Mouse (Mus musculus): ENCODE data around the gene Mrnip. TPM values are rescaled to one million over a fixed set of nuclear protein-coding genes. Genes with fewer than 3 reads are reported as not detected.

The Mrnip gene
- polyA plus RNA-seq, 1 experiment from 2014 or later, result 24.9 TPM

GRCm38 (mm10) chr11:50225611-50226378 lies 51.6 kb downstream of the Mrnip start:
- 3% methylated on average over 34 of the region's 34 CpGs for WGBS
- DNase-seq (ENCODE audit: low spot score) (peak; percentile 45), ATAC-seq (replicated peaks; ENCODE audit: insufficient number of reproducible peaks, low FRiP score, low TSS enrichment, low read depth) (peak; percentile 16; the same call in 1 of the 2 replicates)
- Histone ChIP-seq H3K27me3 (ENCODE audit: control insufficient read depth, insufficient read depth, low read length) (no peaks in the 10 kb centered on the region), H3K27ac (replicated peaks; ENCODE audit: low read depth, low read length) (0 out of 2 replicates have a peak overlapping the region, but pooled peaks have one; percentile 63), H3K9ac (replicated peaks; ENCODE audit: low read length) (peak overlapping the region; percentile 95), H3K4me2 (ENCODE audit: low read depth, low read length) (peak overlapping the region; percentile 81), H3K36me3 (replicated peaks; ENCODE audit: control insufficient read depth, insufficient read depth, low read depth, low read length) (no peaks in the 10 kb centered on the region), H3K4me3 (ENCODE audit: low read depth, low read length) (peak overlapping the region; percentile 91), H3K9me3 (replicated peaks; ENCODE audit: control insufficient read depth, low read length) (no peaks in the 10 kb centered on the region), H3K4me1 (ENCODE audit: control insufficient read depth, insufficient read depth, low read length) (peaks cover 17% of the 10 kb centered on the region)

GRCm38 (mm10) chr11:50226406-50226805 lies 52.2 kb downstream of the Mrnip start:
- H3K4me3 ChIP-seq (ENCODE audit: low read depth, low read length), result peak overlapping the region; percentile 91; the same call in 1 of the 2 replicates
- H3K36me3 ChIP-seq (replicated peaks; ENCODE audit: control insufficient read depth, insufficient read depth, low read depth, low read length), result no peaks in the 10 kb centered on the region
- peaks cover 21% of the 10 kb centered on the region for H3K4me1 ChIP-seq (ENCODE audit: control insufficient read depth, insufficient read depth, low read length)
- H3K27me3 ChIP-seq (ENCODE audit: control insufficient read depth, insufficient read depth, low read length), result no peaks in the 10 kb centered on the region
- DNase-seq (ENCODE audit: low spot score), result no peak
- peak overlapping the region; percentile 95 for H3K9ac ChIP-seq (replicated peaks; ENCODE audit: low read length)
- peak overlapping the region; percentile 81 for H3K4me2 ChIP-seq (ENCODE audit: low read depth, low read length)
- ATAC-seq (replicated peaks; ENCODE audit: insufficient number of reproducible peaks, low FRiP score, low TSS enrichment, low read depth), result no peak
- 41% methylated on average over 2 of the region's 2 CpGs for WGBS
- H3K9me3 ChIP-seq (replicated peaks; ENCODE audit: control insufficient read depth, low read length), result no peaks in the 10 kb centered on the region
- H3K27ac ChIP-seq (replicated peaks; ENCODE audit: low read depth, low read length), result no peak overlapping the region

GRCm38 (mm10) chr11:50227226-50227625 lies 53.0 kb downstream of the Mrnip start:
- ATAC-seq (replicated peaks; ENCODE audit: insufficient number of reproducible peaks, low FRiP score, low TSS enrichment, low read depth) (no peak), DNase-seq (ENCODE audit: low spot score) (no peak)
- Histone ChIP-seq H3K4me3 (ENCODE audit: low read depth, low read length) (no peak overlapping the region), H3K36me3 (replicated peaks; ENCODE audit: control insufficient read depth, insufficient read depth, low read depth, low read length) (no peaks in the 10 kb centered on the region; the same call in 1 of the 2 replicates), H3K9me3 (replicated peaks; ENCODE audit: control insufficient read depth, low read length) (no peaks in the 10 kb centered on the region), H3K9ac (replicated peaks; ENCODE audit: low read length) (no peak overlapping the region), H3K4me2 (ENCODE audit: low read depth, low read length) (no peak overlapping the region), H3K4me1 (ENCODE audit: control insufficient read depth, insufficient read depth, low read length) (peaks cover 21% of the 10 kb centered on the region), H3K27me3 (ENCODE audit: control insufficient read depth, insufficient read depth, low read length) (no peaks in the 10 kb centered on the region), H3K27ac (replicated peaks; ENCODE audit: low read depth, low read length) (no peak overlapping the region)
- WGBS, result 85% methylated on average over 3 of the region's 3 CpGs

GRCm38 (mm10) chr11:50227736-50228135 lies 53.5 kb downstream of the Mrnip start:
- H3K9me3 ChIP-seq (replicated peaks; ENCODE audit: control insufficient read depth, low read length), result no peaks in the 10 kb centered on the region
- DNase-seq (ENCODE audit: low spot score) (no peak), ATAC-seq (replicated peaks; ENCODE audit: insufficient number of reproducible peaks, low FRiP score, low TSS enrichment, low read depth) (no peak)
- no peak overlapping the region for H3K27ac ChIP-seq (replicated peaks; ENCODE audit: low read depth, low read length)
- H3K4me1 ChIP-seq (ENCODE audit: control insufficient read depth, insufficient read depth, low read length), result peaks cover 21% of the 10 kb centered on the region
- no peak overlapping the region for H3K9ac ChIP-seq (replicated peaks; ENCODE audit: low read length)
- peaks cover 1% of the 10 kb centered on the region; the same call in 1 of the 2 replicates for H3K36me3 ChIP-seq (replicated peaks; ENCODE audit: control insufficient read depth, insufficient read depth, low read depth, low read length)
- no peaks in the 10 kb centered on the region for H3K27me3 ChIP-seq (ENCODE audit: control insufficient read depth, insufficient read depth, low read length)
- 93% methylated on average over 4 of the region's 4 CpGs for WGBS
- no peak overlapping the region for H3K4me2 ChIP-seq (ENCODE audit: low read depth, low read length)
- H3K4me3 ChIP-seq (ENCODE audit: low read depth, low read length), result no peak overlapping the region

GRCm38 (mm10) chr11:50228772-50229171 lies 54.5 kb downstream of the Mrnip start:
- H3K27me3 ChIP-seq (ENCODE audit: control insufficient read depth, insufficient read depth, low read length), result no peaks in the 10 kb centered on the region
- ATAC-seq (replicated peaks; ENCODE audit: insufficient number of reproducible peaks, low FRiP score, low TSS enrichment, low read depth) (no peak), DNase-seq (ENCODE audit: low spot score) (peak; percentile 41)
- no peak overlapping the region for H3K4me2 ChIP-seq (ENCODE audit: low read depth, low read length)
- no peak overlapping the region for H3K4me3 ChIP-seq (ENCODE audit: low read depth, low read length)
- H3K36me3 ChIP-seq (replicated peaks; ENCODE audit: control insufficient read depth, insufficient read depth, low read depth, low read length), result peaks cover 4% of the 10 kb centered on the region; the same call in 1 of the 2 replicates
- peaks cover 21% of the 10 kb centered on the region for H3K4me1 ChIP-seq (ENCODE audit: control insufficient read depth, insufficient read depth, low read length)
- H3K27ac ChIP-seq (replicated peaks; ENCODE audit: low read depth, low read length), result no peak overlapping the region
- WGBS, result 8% methylated on average over 3 of the region's 3 CpGs
- no peak overlapping the region for H3K9ac ChIP-seq (replicated peaks; ENCODE audit: low read length)
- H3K9me3 ChIP-seq (replicated peaks; ENCODE audit: control insufficient read depth, low read length), result no peaks in the 10 kb centered on the region

- DNase-seq (ENCODE audit: low spot score), result no peak
- Histone ChIP-seq H3K9me3 (replicated peaks; ENCODE audit: control insufficient read depth, low read length) (no peaks in the 10 kb centered on the region), H3K4me3 (ENCODE audit: low read depth, low read length) (no peak overlapping the region), H3K4me2 (ENCODE audit: low read depth, low read length) (no peak overlapping the region), H3K27me3 (ENCODE audit: control insufficient read depth, insufficient read depth, low read length) (no peaks in the 10 kb centered on the region), H3K9ac (replicated peaks; ENCODE audit: low read length) (0 out of 2 replicates have a peak overlapping the region, but pooled peaks have one; percentile 4), H3K36me3 (replicated peaks; ENCODE audit: control insufficient read depth, insufficient read depth, low read depth, low read length) (peaks cover 4% of the 10 kb centered on the region), H3K27ac (replicated peaks; ENCODE audit: low read depth, low read length) (no peak overlapping the region), H3K4me1 (ENCODE audit: control insufficient read depth, insufficient read depth, low read length) (peaks cover 21% of the 10 kb centered on the region)
- ATAC-seq (replicated peaks; ENCODE audit: insufficient number of reproducible peaks, low FRiP score, low TSS enrichment, low read depth), result no peak
- 35% methylated on average over 7 of the region's 7 CpGs for WGBS
These were observed 55.1 kb downstream of the Mrnip start for GRCm38 (mm10) chr11:50229252-50229910.

GRCm38 (mm10) chr11:50230481-50231304 lies 56.4 kb downstream of the Mrnip start:
- Histone ChIP-seq H3K4me3 (ENCODE audit: low read depth, low read length) (peak overlapping the region; percentile 17), H3K9me3 (replicated peaks; ENCODE audit: control insufficient read depth, low read length) (no peaks in the 10 kb centered on the region), H3K4me1 (ENCODE audit: control insufficient read depth, insufficient read depth, low read length) (peaks cover 22% of the 10 kb centered on the region), H3K36me3 (replicated peaks; ENCODE audit: control insufficient read depth, insufficient read depth, low read depth, low read length) (peaks cover 4% of the 10 kb centered on the region), H3K27me3 (ENCODE audit: control insufficient read depth, insufficient read depth, low read length) (no peaks in the 10 kb centered on the region), H3K27ac (replicated peaks; ENCODE audit: low read depth, low read length) (no peak overlapping the region), H3K9ac (replicated peaks; ENCODE audit: low read length) (peak overlapping the region; percentile 39; the same call in 1 of the 2 replicates), H3K4me2 (ENCODE audit: low read depth, low read length) (peak overlapping the region; percentile 36)
- WGBS, result 24% methylated on average over 45 of the region's 45 CpGs
- ATAC-seq (replicated peaks; ENCODE audit: insufficient number of reproducible peaks, low FRiP score, low TSS enrichment, low read depth) (no peak), DNase-seq (ENCODE audit: low spot score) (no peak)
